Mouse (Mus musculus) liver, adult 2 months (tissue): ENCODE data around the gene Gm49416.

Experiments used
- CTCF ChIP-seq: fragments of 200-500 bp; IDR thresholded peaks from 2 replicates; pipeline ENCODE4 v1.5.1; 2011; ENCODE audit warnings: low read depth, low read length, control low read depth
- POLR2A ChIP-seq: fragments of 200-500 bp; IDR thresholded peaks from 2 replicates; pipeline ENCODE4 v1.6.1; 2011; ENCODE audit warnings: low read length, control low read depth; ENCODE audit not compliant: insufficient read depth; ENCODE audit errors: extremely low read depth

- TF ChIP-seq POLR2A, result 0 out of 2 replicates have a peak, but pooled peaks have one; percentile 9
- TF ChIP-seq CTCF, result no peak
Measured at GRCm38 (mm10) chr19:8898576-8898975, 9.8 kb downstream of the Gm49416 start.
